Mouse (Mus musculus) cerebellum, adult 9-10 months (tissue): ENCODE measurements around the gene Cpne5.
"Not testable (repeated sequence)": the region's sequence is repeated elsewhere in the genome, so short reads cannot be mapped to it uniquely, and the experiment has no call there.

Experiments used
- DNase-seq: peaks from one replicate; pipeline ENCODE4 v3.0.0; 2022

The Cpne5 gene

DNA sequence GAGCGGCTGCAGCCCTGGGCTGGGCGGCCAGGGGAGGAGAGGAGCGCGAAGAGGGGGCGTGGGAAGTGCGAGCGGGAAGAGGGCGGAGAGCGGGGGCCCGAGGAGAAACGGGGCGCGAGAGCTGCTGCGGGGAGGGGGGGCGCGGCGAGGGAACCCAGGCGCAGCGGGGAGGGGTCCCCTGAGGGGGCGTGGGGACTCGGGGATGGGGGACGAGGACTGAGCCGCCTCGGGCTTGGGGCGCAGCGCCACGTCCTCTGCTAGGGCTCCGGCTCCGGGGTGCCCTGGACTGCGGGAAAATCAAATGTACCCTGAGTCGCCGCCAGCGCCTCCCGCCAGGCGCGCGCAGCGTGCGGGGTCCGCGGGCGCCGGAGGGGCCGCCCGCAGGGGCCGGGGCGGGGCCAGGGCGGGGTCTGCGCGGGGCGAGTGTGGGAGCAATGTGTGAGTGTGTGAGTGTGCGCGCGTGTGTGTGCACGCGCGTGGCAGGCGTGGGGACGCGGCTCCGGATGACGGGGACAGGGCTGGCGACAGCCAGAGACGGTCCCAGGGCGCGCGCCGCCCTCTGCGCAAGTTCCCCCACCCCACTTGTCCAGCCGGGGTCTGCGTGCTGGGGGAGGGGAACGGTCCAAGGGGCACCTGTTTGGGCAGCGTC, at the start of gene Cpne5:
Gene Cpne5, minus strand, starts transcription at position 396 of the 649 bp plus-strand sequence.
- no peak for DNase-seq

DNA sequence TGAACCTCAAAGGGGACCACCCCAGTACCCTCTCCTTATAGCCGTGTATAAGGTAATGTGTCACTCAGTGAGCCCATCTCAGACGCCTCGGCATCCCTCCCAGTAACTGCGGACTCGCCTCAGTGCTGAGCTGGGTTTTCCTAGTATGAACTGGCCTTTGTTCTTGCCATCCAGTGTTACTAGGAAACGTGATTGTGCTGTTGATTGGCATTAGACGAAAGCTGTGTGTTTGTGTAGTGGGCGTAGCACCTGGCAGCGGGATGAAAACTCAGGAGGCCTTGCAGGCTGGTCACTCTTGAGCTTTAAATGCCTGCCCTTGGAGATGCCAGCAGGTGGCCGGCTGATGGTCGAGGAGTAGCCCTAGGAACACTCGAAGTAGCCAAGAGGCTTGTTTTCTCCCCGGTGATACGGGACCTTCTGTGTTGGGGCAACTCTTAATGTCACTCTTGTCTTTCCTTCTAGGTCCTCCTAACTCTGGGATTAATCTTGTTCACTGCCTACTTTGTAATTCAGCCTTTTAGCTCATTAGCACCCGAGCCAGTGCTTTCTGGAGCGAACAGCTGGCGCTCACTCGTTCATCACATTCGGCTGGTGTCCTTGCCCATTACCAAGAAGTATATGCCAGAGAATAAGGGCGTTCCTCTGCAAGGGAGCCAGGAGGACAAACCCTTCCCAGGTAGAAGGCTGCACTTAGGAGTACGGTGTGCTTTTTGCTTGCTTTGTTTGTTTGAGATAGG, 44.4 kb upstream of the Cpne5 start:
- no peak for DNase-seq

DNA sequence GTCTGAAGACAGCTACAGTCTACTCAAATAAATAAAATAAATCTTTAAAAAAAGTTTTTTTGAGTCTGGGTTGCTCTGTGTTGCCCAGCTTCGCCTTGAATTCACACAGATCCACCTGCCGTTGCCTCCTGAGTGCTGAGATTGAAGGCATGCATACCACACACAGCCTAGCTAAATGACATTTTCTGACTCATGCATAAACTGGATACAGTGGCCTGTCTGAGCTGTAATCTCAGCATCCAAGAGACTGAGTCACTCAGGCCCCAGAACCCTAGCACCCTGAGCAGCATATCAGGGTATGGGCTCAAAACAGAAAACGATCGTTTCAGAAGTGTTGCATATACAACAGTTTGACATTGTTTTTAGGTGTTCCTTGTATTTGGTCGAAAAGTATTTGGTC, 43.6 kb upstream of the Cpne5 start:
- DNase-seq: no peak

DNA sequence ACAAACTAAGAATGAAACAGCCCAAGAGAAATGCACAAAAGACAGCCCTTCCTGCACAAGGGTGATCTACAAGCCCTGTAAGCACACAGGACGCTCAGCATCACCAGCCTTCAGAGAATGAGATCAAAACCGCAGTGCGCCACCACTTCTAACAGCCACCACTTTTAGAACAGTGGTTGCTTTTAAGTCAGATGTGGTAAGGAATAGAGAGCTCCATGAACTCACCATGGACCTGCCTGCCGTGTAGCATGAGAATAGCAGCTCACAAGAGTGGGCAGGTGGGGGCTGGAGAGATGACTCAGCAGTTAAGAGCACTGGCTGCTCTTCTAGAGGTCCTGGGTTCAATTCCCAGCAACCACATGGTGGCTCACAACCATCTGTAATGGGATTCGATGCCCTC, 42.5 kb upstream of the Cpne5 start:
- no peak for DNase-seq

DNA sequence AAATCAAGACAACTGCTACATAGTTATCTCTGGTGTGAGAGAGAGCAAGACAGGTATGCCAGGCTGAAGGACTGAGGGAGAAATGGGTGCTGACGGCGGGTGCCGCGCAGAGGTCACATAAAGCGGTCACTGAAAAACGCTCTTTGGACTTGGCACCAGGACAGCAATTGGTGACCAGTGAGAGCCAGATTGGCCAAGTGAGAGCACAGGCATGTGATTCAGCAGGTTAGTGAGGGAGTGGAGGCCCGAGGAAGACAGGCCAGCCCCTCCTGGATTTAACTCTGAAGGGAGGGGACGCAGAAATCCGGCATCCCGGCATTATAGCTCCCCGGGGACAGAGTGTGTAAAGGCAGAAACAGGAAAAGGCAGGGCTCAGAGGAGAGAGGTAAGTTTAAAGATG, 35.9 kb upstream of the Cpne5 start:
- no peak for DNase-seq

DNA sequence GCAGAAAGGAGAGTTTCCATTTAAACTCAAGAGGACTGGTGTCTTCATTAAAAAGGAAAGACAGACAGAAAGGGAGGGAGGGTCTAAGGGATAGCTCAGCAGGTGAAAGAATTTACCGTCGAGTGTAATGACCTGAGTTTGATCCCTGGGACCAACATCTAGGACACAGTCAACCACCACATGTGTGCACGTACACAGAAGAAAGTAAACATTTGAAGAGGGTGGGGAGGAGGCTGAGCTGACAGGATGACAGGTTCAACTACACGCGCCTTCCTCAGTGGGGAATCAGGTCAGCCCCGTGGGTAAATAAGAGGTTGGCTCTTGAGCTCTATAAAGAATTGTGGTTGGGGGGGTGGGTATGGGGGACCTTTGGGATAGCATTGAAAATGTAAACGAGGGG, 35.2 kb upstream of the Cpne5 start:
- DNase-seq: no peak

DNA sequence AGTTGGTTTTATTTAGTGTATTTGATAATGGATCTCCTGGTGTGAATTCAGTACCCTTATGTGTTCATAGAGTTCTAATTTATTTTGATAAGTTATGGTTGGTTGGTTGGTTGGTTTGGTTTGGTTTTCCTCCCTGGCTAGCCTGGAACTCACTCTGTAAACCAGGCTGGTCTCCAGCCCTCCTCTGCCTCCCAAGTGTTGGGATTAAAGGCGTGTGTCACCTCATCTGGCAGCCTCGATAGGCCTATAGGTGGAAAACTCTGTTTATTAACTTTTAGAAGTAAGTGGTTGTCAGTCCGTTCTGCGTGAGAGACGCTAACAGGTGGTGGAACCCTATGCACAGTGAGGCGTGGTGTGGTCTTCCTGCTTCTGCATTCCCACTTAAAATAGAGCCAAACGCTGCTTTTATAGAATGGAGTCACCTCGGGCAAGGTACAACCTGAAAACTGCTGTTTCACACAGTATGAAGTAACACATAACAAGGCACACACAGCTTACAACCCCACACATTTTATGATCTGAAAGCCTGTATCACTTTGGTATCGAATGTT, 32.3 kb upstream of the Cpne5 start:
- no peak for DNase-seq

DNA sequence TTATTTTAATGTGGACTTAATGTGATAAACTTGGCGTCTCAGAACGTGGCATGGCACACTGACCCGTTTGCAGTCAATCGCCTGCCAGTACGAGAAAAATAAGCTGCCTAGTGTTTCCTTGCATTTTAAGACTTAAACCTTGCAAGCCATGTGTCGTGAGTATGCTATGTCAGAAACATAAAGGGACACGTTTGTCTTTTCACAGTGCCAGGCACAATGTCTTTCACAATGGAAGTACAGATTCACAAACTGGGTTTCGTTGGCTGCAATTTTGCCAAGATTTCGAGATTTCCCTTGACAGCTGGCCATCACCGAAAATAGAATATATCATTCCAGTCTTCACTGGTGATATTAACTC, 31.4 kb upstream of the Cpne5 start:
- peak; percentile 50 for DNase-seq

DNA sequence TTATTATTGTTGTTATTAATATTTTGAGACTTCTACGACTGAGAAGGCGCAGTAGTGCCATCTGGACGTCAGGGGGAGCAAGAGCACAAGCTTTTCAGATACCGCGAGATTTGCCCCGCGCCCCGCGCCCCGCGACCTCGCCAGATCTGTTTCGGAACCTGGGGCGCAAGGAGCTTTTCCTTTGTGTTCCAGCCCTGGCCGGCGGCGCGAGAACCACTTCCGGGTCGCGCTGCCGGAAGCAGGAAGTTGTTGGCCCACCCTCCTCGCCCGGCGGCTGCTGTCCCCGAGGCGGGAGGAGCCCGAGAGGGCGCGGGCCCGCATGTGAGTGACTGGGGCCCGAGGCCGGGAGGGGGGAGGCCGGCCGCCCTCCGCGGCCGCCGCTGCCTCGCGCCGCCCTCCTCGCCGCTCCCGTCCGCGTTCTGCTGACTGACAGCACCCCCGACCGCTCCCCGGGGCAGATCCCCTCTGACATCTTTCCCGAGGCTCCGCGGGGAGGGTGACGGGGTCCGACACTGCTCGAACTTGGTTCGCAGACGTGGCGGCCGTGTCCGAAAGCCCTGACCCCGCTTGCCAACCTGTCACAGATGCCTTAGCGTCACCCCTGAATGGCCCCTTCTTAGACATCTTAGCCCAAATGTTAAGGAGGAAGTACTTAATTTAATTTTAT, 30.8 kb upstream of the Cpne5 start, which contains the start of gene BC004004:
Gene BC004004, plus strand, starts transcription at position 107 of the 667 bp plus-strand sequence.
- DNase-seq: peak; percentile 98

DNA sequence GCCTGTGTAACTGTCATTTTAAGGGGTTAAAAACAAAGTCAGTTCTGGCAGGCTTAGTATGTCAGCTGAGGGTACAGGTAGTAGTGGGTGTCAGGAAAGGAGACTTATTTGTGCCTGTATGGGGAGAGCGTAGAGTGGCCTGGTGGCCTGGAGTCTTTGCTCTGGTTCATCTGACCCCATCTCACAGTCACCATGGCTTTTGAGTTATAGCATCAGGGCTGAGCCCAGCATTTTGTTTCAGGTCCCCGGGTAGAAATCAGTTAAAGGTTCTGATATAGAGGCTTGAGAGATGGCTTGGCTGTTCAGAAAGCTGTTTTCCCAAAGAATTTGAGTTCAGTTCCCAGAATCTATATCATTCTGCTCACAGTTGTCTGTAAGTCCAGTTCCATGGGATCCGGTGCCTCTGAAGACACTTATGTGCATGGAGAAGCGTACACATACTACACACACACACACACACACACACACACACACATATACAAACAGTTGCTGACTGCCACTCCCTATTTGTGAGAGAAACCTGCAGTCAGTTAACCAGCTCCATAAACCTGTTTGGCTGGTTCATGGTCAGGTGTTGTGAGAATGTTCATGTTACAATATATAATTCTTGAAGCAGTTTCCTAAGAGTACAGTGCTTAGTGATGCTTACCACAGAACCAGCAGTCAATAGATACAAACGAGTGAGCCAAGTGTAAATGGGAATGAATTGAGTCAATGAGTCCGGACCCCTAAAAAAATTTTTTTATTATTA, 30.1 kb upstream of the Cpne5 start:
- DNase-seq: no peak

DNA sequence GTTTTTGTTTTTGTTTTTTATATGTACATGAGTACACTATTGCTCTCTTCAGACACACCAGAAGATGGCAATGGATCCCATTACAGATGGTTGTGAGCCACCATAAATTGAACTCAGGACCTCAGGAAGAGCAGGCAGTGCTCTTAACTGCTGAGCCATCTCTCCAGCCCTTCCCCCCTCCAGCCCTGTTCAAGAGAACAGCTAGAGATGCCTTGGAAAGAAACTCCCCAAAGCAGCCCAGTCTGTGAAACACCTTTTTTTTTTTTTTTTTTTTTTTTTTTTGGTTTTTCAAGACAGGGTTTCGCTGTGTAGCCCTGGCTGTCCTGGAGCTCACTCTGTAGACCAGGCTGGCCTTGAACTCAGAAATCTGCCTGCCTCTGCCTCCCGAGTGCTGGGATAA, 29.1 kb upstream of the Cpne5 start:
- DNase-seq: not testable (repeated sequence)

DNA sequence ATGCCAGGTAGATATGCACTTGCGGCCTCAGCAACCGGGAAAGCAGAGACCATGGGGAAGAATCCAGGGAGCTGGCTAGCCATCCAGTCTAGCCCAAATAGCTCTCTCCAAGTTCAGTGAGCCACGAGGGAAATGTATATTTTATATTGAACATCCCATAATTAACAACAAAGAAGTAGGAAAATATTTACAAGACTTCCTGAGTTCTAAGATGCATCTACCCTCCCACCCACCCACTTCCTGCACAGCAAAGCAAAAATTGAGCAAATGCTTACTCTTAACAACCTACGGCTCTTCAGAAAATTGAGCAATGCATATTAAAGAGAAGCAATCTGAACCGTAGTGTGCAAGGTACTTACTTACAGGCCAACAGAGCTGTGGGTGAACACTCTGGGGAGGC, 26.8 kb upstream of the Cpne5 start:
- no peak for DNase-seq

DNA sequence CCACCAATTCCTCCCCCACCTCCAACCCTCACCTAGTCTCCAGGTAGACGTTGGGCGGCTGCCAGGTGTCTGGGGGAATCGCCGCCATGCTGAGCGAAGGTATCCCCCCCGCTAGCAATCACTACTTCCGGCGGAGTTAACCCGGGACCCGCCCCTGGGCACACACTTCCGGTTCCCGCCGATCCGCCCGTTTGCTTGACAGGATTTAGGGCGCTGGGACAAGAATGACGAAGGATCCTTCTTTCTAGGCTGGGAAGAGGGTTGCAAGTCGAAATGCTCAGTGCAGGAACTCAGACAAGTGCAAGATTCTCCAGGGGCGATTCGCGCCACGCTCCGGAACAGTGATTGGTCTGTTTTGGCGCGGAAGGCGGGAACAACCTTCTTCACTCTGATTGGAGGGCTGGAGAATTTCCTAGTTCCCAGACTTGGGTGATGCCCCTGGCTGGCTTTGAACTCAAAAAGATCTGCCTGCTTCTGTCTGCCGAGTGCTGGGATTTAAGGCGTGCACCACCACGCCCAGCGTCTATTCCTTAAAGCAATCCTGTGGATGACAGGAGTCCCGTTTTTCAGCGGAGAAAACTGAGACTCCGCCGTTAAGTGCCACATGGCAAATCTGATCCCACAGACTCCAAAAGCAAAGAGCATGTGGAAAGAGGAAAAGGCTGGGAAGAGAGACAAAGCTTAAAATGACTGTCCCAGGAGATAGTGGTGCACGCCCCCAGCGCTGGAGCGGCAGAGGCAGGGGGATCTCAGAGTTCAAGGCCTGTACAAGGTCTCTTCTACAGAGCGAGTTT, 26.1 kb upstream of the Cpne5 start, which contains the start of gene Ppil1:
Gene Ppil1, minus strand, starts transcription at position 347 of the 794 bp plus-strand sequence.
- peak; percentile 85 for DNase-seq

DNA sequence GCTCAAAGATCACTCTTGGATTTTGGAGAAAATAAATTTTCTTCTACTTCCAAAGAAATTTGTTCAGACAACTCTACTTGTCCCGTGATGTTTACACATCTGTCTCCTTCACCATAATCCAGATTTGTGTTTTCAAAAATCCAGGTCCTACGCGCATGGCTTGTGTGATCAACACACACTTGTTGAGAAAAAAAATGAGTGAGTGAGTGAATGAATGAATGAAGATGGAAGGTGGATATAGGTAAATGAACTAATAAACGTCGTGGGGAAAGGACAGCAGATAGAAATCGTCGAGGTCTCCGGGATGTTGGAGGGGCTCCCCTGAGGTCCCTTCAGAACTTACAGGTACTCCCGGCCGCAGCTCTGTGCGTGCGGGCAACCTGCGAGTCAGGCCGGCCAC, 25.4 kb upstream of the Cpne5 start:
- DNase-seq: no peak

DNA sequence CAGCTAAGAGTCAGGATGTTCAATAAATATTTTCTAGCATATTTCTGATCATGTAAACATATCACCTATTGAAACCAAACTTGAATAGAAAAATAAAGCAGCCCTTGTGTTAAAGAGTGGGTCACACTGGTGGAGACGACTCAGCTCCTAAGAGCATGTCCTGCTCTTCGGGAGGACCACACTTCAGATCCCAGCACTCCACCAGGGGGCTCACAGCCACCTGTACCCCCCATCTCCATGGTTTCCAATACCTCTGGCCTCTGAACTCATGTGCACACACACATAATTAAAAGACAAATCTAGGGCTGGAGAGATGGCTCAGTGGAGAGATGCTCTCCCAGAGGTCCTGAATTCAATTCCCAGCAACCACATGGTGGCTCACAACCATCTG, 24.3 kb upstream of the Cpne5 start:
- no peak for DNase-seq

DNA sequence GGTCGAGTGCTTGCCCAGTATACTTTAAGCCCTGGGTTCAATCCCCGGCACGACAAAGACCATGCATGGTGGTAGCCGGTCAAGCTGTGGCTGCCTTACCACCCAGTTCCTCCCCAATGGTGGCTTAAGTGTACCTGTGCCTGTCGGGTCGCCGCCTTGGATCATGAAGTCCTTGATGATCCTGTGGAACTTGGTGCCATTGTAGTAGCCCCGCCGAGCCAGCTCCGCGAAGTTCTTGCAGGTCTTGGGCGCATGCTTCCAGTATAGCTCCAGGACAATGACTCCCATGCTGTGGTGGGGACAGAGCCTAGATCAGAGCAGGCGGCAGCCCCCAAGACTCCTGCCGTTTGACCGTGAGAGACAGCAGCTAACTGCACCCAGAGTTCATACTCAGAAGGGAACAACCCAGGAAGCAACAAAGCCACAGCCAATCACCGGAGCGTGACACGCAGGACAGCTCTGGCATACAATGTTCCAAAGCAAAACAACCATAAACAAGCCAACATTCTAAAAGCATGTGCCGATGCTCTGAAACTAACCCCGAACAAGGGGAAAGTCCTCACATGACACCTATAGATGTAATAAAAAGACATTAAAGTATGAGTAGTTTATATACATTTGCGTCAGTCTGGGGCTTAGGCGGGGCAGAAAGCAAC, 23.8 kb upstream of the Cpne5 start:
- DNase-seq: no peak

DNA sequence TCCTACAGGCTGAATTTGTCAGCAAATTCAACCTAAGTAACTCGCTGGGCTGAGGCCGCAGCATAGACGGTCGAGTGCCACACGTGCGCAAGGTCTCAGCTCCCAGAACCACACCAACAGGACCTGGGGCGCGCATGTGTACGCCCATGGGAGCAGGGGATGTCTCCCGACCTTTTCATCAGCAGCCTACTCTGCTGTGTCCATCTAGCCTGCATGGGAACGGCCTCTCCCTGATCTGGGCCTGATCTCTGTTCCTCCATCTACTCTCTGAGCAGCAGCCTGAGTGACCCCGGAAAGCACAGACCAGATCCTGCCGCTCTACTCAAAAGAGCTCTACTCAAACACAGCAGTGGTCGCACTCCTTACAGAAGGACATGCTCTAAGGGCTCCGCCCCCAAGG, 22.5 kb upstream of the Cpne5 start:
- DNase-seq: no peak

DNA sequence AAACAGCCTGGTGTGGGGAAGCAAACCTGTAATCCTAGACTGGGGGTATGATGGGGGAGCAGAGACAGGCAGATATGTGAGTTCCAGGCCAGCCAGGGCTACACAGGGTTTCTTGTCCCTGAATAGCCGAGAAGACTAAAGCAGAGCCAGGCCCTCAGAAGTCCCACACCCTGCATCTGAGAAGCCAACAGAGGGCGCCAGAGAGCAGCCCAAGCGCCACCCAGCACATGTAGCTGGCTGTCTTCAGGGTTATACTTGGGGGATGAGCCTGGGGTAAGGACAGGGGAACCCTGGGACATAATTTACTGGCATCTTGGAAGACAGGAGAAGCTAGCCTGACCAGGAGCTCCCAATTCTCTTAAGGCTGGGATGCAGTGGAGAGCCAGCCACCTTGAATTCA, 21.5 kb upstream of the Cpne5 start:
- peak; percentile 77 for DNase-seq

DNA sequence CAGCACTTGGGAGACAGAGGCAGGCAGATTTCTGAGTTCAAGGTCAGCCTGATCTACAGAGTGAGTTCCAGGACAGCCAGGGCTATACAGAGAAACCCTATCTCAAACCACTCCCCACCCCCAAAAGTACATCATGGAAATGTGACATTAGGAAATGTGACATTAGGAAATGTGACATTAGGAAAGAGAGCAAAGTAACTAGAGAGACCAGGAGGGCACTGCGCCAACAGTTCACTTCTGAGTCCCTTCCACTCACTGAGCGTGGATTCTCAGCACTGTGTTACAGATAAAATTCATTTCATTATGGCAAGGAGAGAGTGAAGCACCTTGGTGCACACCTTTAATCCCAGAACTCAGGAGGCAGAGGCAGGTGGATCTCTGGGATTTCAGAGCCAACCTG, 21.0 kb upstream of the Cpne5 start:
- no peak for DNase-seq

DNA sequence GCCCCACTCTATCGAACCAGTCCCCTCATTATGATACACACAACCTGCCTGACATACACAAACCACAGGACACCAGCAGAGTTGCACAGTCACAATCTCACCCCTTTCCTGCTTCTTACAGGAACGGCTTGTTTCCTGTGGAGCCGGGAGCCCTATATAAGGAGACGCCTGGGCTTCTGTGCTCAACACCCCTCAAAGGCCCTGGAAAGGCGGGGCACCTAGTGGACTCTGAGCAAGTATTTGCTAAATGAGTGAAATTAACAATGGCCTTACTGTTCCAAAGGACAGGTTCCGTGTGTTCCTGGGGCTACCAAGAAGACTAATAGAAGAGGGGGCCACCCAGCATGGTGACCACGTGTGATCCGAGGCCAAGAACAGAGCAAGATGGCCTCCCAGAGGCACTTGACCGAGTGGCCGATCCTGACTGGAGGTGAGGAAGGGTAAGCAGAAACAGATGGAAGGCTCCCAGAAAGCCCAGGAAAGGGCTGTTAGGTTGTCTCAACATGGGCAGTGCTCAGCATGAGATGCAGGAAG, 20.1 kb upstream of the Cpne5 start:
- no peak for DNase-seq

DNA sequence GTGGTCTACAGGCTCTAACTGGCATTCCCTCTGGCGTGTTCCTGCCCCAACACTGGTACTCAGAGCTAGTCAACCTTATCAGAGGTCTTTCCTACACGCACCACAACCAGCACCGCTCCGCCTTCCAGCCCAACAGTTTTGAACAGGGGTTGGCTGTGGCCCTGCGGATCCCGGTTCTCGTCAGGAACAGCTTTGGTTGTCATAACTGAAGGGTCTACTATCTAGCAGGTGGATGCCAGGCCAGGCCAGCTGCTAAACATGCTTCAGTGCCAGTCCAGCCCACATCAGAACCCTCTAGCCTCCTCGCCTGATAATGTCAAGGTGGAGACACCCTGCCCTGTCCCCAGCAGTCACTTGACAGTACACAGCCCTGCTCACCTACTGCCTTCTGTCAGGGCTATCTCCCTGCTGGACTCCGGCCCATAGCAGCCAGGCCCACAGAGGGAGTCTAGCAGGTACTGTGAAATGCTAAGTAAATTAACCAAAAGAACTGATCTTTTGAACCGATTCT, 19.1 kb upstream of the Cpne5 start:
- DNase-seq: no peak
